Mouse (Mus musculus) testis, adult 2 months (tissue): ENCODE data around the gene Jph3. TPM values are rescaled to one million over a fixed set of nuclear protein-coding genes. Genes with fewer than 3 reads are reported as not detected.
A peak's percentile ranks its signal among the peaks of the same experiment; 100 is the strongest.

Experiments
- H3K27ac ChIP-seq: fragments of 200-500 bp; 2 replicates; pipeline ENCODE4 v1.5.1; 2012; ENCODE audit warnings: low read depth, low read length; ENCODE audit not compliant: control insufficient read depth, insufficient read depth
- H3K27me3 ChIP-seq: fragments of 200-500 bp; 2 replicates; pipeline ENCODE4 v1.6.1; 2012; ENCODE audit warnings: mild to moderate bottlenecking, low read length, moderate library complexity; ENCODE audit not compliant: control insufficient read depth, insufficient read depth
- H3K36me3 ChIP-seq: fragments of 200-500 bp; 2 replicates; pipeline ENCODE4 v1.6.1; 2012; ENCODE audit warnings: mild to moderate bottlenecking, low read length; ENCODE audit not compliant: control insufficient read depth, insufficient read depth
- H3K4me1 ChIP-seq: fragments of 200-500 bp; 2 replicates; pipeline ENCODE4 v1.6.1; 2012; ENCODE audit warnings: low read length; ENCODE audit not compliant: control insufficient read depth, insufficient read depth
- H3K4me3 ChIP-seq: fragments of 200-500 bp; 2 replicates; pipeline ENCODE4 v1.5.1; 2012; ENCODE audit warnings: low read depth, mild to moderate bottlenecking, low read length, moderate library complexity, mixed read lengths; ENCODE audit not compliant: control insufficient read depth
- CTCF ChIP-seq: fragments of 200-500 bp; IDR thresholded peaks from 2 replicates; pipeline ENCODE4 v1.5.1; 2012; ENCODE audit warnings: low read depth, mild to moderate bottlenecking, inconsistent platforms, low read length, moderate library complexity; ENCODE audit not compliant: control insufficient read depth, insufficient read depth, insufficient replicate concordance
- POLR2A ChIP-seq: fragments of 200-500 bp; IDR thresholded peaks from 2 replicates; pipeline ENCODE4 v1.6.1; 2012; ENCODE audit warnings: low read depth, mild to moderate bottlenecking, inconsistent platforms, low read length, moderate library complexity; ENCODE audit not compliant: control insufficient read depth
- polyA plus RNA-seq: library from polyadenylated mRNA; depleted of rRNA; stranded (reverse); fragments of >200 nt; gene quantifications from 2 replicates; pipeline ENCODE4 v1.2.3, GENCODE M21; 2012

Gene Jph3
- polyA plus RNA-seq, 1 experiment: 3.1 TPM

DNA sequence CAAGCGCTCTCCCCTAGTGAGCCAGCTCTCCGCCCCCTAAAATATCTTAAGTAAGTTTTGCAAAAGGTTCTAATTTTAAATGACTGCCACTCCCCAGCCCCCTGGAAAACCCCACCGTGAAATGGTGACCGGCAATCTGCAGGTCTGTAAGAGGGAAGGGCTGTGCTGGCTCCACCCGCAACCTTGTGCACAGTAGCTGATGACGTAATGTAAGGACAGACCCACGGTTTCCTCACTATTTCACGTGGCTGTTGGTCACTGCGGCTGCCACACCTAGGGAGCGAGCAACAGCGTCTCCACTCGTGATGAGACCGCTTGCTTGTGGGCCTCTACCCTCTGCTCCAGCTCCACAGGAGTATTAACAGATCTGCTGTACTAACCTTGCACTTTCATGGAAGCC is 76.7 kb downstream of the Jph3 start:
- Histone ChIP-seq H3K4me3 (no peak overlapping the region), H3K36me3 (peaks cover 7% of the 10 kb centered on the region), H3K27ac (no peak overlapping the region), H3K4me1 (no peaks in the 10 kb centered on the region), H3K27me3 (no peaks in the 10 kb centered on the region)
- TF ChIP-seq POLR2A (no peak), CTCF (no peak)

DNA sequence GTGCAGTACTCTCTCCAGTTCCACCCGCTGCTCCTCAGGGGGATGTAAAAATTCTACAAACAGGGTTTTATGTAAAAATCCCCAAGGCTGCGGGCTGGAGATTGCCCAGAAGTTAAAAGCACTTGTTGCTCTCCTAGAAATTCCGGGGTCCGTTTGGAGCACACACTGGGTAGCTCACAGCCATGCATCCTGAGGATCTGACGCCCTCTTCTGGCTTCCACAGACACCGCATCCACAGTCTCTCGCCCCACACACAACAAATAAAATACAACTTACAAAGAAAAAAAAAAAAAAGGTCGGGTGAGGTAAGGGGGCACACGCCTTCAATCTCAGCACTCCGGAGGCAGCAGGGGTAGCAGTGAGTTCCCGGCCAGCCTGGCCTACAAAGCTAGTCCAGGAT is 78.6 kb downstream of the Jph3 start:
- no peak for TF ChIP-seq CTCF
- TF ChIP-seq POLR2A: no peak
- no peak overlapping the region for H3K4me3 ChIP-seq
- H3K27ac ChIP-seq: no peak overlapping the region
- no peaks in the 10 kb centered on the region for H3K4me1 ChIP-seq
- no peaks in the 10 kb centered on the region for H3K27me3 ChIP-seq
- peaks cover 7% of the 10 kb centered on the region for H3K36me3 ChIP-seq

DNA sequence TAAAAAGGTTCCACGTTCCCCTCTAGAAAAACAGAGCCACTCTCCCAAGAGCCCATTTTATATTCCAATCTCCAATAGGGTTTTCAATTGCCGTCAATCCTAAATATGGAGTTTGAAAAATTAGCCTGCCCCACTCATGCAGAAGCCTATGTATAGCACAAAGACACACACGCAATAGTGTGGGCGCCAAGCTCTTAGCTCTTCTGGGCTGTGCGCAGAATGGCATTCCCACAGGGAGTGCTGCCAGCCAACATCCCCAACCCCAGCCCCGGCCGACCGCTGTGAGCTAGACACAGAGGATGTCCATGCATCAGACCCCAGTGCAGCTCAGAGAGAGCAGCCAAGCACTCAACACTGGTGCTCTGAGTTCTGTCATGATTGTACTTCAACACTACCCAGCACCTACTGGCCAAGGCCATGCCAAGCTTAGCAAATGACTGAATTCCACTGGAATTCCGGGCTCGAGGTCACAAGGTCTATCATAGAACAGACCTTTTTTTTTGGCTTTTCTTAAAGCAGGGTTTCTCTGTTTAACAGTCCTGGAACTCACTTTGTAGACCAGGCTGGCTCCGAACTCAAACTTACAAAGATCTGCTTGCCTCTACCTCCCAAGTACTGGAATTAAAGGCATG is 80.2 kb downstream of the Jph3 start:
- no peaks in the 10 kb centered on the region for H3K27me3 ChIP-seq
- H3K27ac ChIP-seq: no peak overlapping the region
- peaks cover 1% of the 10 kb centered on the region for H3K36me3 ChIP-seq
- no peaks in the 10 kb centered on the region for H3K4me1 ChIP-seq
- TF ChIP-seq POLR2A (no peak), CTCF (no peak)
- H3K4me3 ChIP-seq: no peak overlapping the region

DNA sequence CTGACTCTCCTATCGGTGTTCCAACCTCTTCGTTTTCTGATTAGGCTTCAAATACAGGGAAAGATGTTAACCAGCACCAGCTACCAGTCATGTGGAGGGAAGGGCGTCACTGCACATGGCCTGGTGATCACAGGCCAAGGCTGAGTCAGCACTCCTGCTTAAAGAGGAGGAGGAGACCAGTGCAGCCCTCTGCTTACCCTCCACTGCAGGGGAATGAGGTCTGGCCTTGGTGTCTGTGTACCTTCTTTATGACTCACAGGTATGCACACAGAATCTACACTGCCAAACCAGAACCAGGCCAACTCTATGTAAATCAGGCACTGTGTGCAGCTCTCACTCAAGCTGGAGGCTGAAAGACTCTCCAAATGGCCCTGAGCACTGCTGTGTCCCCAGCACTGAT is 82.1 kb downstream of the Jph3 start:
- Histone ChIP-seq H3K4me1 (no peaks in the 10 kb centered on the region), H3K36me3 (no peaks in the 10 kb centered on the region), H3K27me3 (no peaks in the 10 kb centered on the region), H3K4me3 (no peak overlapping the region), H3K27ac (no peak overlapping the region)
- no peak for TF ChIP-seq POLR2A
- TF ChIP-seq CTCF: no peak

DNA sequence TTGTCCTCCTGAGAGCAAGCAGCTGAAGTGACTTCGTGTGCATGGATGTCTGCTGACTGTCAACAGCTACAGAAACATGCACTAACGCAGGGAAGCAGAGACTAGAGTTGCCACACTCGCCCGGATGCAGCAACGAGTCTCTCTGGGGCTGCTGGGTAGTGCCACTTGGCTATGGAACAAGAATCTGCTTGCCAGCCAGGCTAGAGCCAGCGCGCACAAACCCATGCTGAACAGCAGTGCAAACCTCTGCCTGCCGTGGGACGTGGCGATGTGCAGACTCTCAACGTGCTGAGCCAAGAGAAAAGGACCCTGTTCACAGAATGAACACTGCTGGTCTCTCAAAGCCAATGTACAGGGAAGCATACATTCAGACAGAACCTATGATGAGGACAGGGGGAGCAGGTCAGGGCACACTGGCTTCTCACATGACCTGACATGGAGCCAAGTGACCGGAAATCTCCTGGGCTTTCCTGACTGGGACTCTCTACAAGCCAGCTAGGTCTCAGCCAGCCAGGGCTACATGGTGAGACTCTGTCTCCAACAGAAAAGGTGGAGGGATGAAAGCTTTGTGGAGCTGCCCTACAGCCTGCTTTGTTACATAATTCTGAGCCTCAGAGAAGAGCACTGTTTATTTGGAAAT is 82.6 kb downstream of the Jph3 start:
- H3K4me1 ChIP-seq: no peaks in the 10 kb centered on the region
- no peaks in the 10 kb centered on the region for H3K27me3 ChIP-seq
- no peaks in the 10 kb centered on the region for H3K36me3 ChIP-seq
- TF ChIP-seq CTCF (no peak), POLR2A (no peak)
- no peak overlapping the region for H3K4me3 ChIP-seq
- H3K27ac ChIP-seq: no peak overlapping the region

DNA sequence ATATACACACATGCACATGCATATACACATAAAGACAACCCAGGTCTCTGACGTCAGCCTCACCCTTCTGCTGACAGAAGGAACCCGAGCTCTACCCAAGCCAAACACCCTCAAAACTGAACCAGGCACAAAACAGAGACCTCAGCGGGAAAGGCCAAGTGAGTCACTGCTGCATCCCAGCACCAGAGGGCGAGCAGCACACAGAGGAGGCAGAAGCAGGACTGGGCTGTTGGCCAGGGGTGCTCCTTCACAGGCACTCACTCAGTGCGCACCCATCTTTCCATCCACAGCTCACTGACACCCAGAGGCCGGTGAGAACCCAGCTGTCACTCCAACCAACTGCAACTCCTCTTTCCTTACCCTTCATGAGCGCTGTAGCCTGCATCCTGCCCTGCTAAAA is 88.8 kb downstream of the Jph3 start:
- no peak overlapping the region for H3K27ac ChIP-seq
- H3K4me1 ChIP-seq: no peaks in the 10 kb centered on the region
- no peak overlapping the region for H3K4me3 ChIP-seq
- no peaks in the 10 kb centered on the region for H3K27me3 ChIP-seq
- TF ChIP-seq CTCF (no peak), POLR2A (no peak)
- peaks cover 2% of the 10 kb centered on the region for H3K36me3 ChIP-seq

DNA sequence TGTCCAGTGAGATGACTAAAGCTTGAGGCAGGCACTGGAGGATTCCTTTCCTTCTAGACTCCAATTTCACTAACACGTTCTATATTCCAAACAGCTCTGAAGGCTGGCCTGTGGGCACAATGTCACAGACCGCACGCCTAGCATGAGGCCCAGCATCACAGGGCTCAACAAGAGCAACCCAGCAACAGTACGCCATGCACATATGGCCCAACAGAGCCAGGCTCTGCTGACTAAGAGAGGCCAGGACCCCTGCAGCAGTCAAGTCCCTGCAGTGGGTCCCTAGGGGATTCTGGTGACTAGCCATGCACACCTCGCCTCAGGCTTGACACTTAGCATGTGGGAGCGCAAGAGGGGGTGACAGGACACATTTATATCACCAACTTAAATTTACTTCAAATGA is 91.4 kb downstream of the Jph3 start:
- TF ChIP-seq POLR2A (no peak), CTCF (no peak)
- peaks cover 2% of the 10 kb centered on the region for H3K36me3 ChIP-seq
- no peak overlapping the region for H3K27ac ChIP-seq
- H3K4me3 ChIP-seq: peak overlapping the region; percentile 90
- H3K27me3 ChIP-seq: no peaks in the 10 kb centered on the region
- no peaks in the 10 kb centered on the region for H3K4me1 ChIP-seq

DNA sequence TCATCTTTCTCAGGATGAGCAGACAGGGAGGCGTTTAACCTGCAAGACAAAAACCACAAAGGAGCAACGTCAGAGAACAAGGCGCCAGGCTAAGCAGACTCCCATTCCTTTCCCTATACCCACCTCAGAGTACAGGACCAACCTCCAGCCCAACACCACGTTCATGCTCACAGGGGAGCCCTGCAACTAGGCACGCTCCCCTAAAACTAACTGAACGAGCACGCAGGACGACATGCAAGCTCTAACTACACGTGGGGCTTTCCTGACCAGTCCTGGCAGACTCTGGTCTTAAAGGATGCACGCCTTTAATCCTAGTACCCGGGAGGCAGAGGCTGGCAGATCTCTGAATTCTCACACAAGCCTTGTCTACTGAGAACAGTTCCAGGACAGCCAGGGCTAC is 91.9 kb downstream of the Jph3 start:
- Histone ChIP-seq H3K27ac (no peak overlapping the region), H3K36me3 (peaks cover 2% of the 10 kb centered on the region), H3K27me3 (no peaks in the 10 kb centered on the region), H3K4me1 (no peaks in the 10 kb centered on the region), H3K4me3 (peak overlapping the region; percentile 90)
- TF ChIP-seq POLR2A (no peak), CTCF (no peak)
